Mouse (Mus musculus) adrenal gland (tissue): ENCODE results near the gene Gna15.

Experiments used
- intact Hi-C: fragments of 180-260 bp; cut with DNase I; formaldehyde crosslinking; loops from one replicate; pipeline ENCODE4 v1.15.1; 2025

The Gna15 gene

DNA sequence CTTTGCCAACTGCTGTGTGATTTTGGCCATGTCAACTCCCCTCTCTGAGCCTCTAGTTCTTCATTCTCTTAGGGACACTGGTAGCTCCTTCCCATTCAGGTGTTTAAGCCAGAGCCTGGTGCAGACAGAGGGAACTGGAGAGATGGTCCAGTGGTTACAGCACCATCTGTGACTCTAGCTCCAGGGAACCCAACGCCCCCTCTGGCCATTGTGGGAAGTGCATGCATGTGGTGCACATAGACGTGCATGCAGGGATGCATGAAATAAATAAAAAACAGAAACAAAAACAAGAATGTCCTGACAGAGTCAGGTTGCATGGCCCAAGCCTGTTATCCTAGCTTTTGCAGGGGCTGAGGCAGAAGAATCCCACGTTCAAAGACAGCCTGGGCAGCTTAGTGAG is 32.3 kb upstream of the Gna15 start:
- intact Hi-C loops = no loop called here

DNA sequence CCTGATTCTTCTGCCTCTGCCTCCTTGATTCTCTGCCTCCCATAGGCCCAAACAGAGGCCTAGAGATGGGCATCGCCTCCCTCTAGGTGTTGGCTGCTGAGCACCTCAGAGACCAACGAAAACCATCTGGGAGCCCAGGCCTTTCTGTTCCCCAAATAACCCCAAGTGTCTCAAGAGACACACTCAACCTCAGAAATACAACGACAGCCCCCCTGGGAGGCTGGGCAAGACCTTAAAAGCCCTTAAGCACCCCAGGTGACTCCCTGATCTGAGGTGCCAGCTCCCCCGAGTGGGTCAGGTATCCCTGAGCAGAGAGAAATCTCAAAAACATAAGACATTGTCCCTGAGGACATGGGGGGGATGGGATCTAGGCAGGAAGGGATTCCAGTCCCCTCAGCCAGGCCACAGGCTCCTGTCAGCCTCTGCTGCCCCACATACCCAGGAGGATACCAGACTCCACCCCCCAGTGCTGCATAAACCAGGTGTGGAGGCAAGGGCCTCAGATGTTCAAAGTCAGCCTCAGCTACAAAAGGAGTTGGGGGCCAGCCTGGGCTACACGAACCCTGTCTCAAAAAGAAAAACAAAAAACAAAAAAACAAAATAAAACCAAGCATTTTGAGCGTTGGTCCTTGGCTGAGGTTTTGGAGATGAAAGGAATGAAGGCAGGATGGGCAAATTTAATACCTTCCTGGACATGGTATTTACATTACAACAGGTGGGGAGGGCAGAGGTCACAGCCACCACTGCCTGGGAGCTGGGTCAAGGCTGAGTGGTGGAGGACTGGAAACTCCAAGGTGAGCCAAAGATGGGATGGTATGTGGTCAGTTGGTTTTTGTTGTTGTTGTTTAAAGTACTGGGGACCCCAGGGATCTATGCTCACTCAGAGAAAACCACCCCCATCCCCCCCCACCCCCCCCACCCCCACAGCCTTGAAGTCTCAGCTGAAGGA is 30.1 kb upstream of the Gna15 start:
- intact Hi-C loops = loop anchor here (5.0 kb wide), 2 partner anchors 37 to 52 kb away; partner anchors contain the start of gene S1pr4

DNA sequence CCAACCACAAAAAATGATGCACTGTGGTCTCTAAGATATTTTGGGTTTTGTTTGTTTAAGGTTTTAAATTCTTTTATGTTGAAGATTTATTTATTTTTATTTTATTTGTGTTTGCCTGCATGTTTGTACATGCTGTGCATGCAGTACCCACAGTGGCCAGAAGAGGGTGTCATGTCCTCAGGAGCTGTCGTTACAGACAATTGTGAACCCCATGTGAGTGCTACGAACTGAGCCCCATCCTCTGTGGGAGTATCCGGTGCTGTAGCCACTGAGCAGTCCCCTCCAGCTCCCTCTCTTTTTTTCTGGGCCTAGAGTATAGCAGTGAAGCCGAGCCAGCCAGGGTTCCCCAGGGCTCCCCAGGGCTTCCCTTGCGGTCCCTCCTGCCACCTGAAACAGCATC is 29.2 kb upstream of the Gna15 start:
- intact Hi-C loops = loop anchor here (5.0 kb wide), 2 partner anchors 36 to 51 kb away; partner anchors contain the start of gene S1pr4

DNA sequence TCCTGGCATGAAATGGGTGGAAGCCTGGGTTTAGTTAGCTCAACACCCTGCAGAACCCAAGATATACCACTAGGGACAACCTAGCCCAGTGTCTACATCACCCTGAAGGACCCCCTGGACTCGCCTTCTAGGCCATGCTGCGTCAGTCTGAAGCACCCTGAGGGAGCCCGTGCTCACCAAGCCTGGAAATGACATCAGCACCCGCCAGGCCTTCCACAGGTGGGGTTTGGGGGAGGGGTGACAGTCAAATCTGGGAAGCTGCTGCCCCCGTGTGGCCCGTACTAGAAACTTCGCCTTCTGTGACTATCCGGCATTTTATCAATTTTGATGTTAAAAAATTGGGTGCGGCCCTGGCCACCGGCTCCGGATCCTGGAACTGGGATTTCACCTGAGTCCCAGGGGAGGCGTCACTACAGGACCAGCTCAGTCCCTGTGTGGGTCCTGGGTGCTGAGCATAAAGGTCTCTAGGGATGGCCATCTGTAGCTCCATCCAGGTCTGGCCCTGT is 27.6 kb upstream of the Gna15 start:
- intact Hi-C loops = loop anchor here (5.0 kb wide), 2 partner anchors 34 to 49 kb away; partner anchors contain the start of gene S1pr4

DNA sequence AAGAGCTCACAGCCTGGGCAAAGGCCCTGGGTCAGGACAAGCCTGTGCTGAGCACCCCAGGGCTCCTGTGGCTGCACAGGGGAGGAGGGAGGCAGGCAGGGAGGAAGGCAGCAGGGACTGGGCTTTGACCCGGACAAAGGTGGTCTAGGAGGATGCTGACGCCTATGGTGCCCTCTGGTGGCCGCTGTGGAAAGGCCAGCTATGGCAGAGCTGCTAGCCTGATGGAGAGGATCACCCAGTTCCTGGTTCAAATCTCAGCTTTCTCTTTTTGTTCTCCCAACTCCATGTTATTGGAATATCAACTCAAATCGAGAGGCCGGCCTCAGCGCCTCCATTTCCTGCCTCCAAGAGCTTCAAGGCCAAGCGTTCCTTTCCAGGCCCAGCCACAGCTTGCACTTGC is 26.2 kb upstream of the Gna15 start:
- intact Hi-C loops = loop anchor here (5.0 kb wide), 2 partner anchors 33 to 48 kb away; partner anchors contain the start of gene S1pr4

DNA sequence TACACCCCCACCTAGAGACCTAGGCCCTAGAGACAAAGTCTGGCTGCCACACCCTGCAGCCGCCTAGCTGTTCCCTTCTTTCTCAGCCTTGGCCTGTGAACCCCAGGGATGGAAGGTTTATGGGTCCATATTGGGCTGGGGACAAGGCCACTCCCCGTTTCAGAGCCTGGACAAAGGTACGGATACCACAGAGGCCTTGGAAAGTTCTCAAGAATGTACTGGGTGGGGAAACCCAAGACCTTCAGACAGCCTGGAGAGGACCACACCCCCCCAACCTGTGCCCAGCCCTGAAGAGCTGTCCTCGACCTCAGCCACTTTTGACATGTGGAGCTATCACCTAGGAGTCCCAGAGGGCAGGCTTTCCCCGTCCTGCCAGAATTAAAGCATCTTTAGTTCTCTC is 24.9 kb upstream of the Gna15 start:
- intact Hi-C loops = no loop called here

DNA sequence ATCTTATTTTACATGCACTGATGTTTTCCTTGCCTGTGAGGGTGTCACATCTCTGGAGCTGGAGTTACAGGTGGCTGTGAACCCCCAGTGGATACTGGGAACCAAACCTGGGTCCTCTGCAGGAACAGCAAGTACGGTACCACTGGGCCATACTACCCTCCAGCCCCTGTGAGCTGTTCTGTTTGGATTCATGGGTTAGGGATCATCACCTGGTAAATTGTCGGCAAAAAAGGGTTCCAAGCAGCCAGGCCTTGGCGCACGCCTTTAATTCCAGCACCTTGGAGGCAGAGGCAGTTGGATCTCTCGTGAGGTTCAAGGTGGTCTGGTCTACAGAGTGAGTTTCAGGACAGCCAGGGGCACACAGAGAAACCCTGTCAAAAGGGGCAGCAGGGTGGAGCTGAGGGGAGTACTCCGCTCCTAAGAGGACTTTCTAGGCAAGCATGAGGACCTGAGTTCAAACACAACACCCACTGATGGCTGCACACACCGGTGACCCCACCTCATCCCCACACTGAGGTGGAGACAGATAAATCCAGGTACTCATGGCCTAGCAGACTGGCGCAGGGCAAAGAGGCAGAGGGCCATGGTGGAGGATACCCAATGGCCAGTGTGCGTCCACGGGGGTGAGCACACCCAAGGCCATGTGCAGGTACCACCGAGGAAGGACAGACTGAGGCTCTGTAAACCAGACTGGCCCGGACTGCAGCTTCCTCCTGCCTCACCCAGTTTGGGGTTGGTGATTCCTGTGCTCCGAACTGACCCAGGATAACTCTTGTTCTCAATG is 23.0 kb upstream of the Gna15 start:
- intact Hi-C loops = no loop called here

DNA sequence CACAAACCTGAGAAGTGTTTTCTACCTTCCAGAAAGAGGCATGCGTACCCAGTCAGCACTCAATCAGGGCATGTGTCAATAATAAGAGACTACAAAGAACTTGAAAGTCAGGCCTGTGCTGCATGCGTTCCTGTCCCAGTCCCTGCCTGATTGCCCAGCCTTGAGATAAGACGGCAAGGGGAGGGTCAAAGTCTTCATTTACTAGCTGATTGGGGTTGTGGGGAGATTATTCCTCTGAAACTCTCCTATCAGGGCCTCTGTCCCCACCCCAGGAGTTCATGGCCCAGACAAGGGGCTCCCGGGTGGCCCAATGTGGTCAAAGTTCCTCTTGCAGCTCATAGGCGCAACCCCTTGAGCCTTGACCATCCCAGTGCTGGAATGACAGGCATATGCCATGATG is 22.3 kb upstream of the Gna15 start:
- intact Hi-C loops = no loop called here

DNA sequence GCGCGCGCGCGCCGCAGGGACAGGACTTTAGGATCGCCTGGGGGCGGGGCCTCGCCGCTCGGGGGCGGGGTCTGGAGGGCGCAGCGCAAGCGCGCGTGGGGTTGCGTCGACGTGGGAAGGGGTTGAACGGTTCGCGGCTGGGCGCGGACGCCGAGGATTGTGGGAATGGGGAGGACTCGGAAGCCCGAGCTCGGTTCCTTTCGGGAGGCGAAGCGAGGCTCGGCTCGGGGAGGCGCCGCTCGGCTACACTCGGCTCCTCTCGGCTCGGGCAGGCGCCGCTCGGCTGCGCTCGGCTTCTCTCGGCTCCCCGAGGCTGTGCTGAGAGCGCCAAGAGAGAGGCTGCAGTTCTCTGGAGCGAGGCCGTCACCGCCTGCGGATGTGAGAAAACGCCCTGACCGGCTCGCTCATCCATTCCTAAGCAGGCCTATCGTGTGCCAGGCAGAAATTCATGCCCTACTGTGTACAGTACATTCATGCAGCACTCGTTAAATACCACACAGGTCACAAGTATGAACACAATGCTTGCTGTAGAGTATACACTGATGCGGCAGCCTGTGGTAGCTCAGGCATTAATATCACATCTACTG is 21.2 kb upstream of the Gna15 start, which contains the start of gene Gna11:
TSS of gene Gna11 (minus strand) at position 30 of the 587 bp plus-strand sequence.
- intact Hi-C loops = no loop called here

DNA sequence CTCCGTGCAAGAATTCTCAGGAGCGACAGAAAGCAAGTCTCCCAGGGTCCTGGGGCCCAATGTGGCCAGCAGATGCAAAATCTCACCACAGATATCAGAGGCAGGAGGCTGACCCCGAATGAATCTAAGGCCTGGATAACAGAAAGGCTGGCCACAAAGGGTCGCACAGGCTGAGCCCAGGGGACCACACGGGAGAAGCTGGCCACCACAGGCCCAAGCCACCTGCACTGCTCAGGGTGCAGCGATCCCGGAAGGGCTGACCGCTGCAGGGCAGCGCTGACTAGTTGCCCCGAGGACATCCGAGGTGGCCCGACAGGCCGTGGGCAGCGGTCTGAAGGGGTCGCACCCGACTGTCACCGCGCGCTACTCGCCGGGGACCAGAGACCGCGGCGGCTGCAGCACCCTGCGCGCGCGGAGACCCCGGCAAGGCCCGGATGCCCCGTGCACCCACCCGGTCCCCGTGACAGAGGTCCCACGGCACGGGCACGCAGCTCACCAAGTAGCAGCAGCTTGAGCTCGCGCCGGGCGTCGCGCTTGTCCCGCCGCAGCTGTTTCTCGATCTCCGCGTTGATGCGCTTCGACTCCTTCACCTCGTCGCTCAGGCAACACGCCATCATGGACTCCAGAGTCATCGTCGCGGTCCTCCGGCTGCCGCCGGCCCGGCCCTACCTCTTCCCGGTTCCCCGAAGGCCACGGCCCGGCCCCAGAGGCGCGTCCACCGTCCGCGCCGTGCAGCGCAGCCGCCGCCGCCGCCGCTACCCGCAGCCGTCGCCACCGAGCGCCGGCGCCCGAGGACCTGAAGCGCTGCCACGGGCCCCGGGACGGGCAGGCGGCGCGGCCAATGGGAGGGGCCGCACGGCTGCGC is 20.5 kb upstream of the Gna15 start:
- intact Hi-C loops = no loop called here

DNA sequence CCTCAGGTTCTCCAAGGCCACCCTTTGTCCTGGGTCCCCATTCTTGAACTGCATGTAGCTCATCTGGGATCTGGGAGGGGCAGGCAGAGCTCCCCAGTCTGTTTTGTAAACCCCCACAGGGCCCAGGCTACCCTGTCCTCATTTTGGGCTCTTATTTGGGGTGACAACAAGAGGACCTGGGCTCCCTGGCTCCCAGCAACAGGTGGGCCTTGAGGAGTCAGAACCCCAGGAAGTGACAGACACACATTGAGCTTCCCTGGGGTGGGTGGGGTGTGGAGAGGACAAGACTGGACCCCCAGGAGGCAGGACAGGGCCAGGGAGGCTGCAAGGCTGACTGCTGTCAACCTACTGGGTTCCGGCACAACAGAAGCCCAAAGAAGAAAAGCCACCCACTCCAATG is 19.6 kb upstream of the Gna15 start:
- intact Hi-C loops = no loop called here

DNA sequence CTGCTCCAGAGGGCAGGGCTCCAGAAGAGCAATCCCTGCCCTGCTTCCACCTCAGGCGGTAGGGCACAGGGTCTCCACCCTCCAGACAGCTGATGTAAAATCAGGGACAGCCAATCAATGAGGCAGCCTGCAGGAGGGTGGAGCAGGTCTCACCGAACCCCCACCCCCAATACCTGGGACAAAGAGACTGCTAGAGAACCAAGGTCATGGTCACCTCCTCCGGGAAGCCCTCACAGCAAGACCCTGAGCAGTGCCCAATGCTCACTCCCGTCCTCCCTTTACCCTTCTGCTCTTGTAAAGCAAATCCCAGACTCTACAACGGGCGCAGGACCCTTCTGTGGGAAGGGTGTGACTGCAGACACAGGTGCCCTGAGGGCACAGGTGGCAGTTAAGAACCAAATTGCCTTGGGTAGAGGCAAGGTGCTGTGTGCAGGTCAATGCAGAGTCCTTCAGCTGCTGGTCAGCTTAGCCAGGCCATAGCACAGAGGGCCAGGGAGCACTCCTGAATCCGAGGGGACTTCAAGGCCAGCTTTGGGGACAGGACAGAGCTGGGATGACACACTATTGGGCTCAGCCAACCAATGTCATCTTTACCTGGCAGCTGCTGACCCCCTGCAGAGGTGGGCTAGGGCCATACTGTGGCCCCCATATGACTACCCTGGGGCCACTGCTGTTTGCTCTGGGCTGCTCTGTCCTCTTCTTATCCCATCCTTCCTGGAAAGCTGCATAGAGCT is 18.9 kb upstream of the Gna15 start:
- intact Hi-C loops = no loop called here

DNA sequence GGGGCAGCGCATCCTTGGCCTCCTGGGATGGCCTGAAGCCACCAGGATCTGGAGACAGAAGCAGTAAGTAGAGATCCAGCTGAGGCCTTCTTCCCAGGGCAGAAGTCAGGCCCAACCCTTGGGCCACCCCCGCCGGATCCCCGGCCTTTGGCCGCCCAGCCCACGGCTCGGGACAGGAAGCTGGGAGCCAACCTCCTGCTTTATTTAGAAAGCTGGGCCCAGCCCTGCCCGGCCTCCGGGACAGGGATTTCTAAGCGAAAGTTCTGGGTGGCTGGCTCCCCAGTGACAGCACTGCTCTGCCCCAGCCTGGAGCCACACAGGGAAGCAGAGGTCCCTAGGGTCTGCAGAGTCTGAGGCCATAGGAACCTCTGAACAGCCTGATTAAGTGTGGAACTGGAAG is 17.8 kb upstream of the Gna15 start:
- intact Hi-C loops = no loop called here

DNA sequence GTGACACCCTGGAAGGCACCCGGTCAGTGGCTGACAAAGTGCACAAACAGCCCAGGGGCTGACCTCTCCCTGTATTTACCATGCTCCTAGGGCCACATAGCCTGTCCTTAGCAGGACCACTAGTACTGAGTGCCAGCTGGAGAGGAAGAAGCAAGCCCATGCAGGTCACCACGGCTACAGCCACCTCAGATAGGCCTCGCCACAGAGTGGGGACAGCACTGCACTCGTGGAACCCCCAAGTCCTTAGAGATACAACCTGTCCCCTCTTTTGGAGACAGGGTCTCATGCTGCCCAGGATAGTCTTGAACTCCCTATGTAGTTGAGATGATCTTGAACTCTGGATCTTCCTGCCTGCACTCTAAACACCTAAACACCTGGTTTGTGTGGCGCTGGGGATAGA is 17.3 kb upstream of the Gna15 start:
- intact Hi-C loops = no loop called here

DNA sequence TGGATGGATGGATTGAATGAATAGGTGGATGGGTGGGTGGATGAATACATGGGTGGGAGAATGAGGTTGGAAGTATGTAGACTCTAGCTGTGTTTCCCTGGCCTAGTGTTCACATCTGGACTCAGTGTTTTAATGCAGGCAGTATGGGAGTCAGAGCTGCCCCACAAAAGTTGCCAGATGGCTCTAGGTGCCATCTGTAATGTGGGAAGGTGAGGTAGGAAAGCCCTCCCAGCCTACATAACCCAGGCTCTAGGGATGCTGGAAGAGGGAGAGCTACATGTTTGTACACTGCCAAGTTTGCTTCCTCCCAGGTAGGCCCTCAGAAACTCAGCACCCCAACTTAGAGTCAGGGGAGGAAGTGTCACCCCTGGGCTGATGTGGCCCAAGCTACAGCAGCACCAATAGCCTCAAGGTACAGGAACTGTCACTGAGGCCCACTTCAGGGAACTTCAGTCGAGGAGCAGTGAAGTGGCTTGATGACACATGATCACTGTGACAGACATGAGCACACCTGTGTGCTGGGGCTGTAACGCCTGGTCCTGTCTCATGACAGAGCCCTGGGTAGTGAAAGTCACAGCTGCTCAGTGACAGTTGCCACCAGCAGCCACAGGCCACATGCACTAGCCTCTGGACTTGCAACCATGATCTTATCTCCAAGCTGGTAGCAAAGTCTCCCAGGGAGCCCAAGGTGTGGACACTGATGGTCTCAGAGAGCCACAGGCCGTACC is 14.5 kb upstream of the Gna15 start:
- intact Hi-C loops = no loop called here

DNA sequence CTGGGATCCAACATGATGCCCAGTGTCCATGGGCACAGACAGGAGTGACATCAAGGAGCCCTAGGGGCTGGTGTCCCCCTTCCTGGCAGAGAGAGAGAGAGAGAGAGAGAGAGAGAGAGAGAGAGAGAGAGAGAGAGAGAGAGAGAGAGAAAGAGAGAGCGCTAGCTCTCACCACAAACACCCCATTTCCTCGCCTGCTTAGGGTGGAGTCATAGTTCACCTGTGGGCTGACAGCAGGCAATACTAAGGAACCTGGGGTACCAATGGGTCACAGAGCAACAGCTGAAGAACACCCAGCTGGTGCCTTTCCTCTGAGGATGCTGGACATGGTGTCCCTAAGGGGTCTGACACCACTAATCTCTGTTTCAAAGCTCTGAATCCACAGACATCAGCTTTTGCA is 13.4 kb upstream of the Gna15 start:
- intact Hi-C loops = no loop called here

DNA sequence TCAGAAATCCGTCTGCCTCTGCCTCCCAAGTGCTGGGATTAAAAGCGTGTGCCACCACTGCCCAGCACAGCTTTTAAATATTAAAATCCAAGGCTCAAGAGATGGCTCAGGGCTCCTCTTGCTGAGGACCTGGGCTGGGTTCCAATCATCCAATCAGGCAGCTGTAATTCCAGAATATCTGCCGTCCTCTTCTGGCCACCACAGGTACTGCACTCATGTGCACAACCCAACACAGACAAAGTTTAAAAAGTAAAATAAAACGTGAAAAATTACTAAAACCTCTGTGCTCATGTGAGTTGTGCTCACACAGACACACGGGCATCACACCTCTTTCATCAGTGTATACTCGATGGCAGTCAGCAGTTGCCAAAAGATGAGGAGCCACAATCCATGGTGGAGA is 12.7 kb upstream of the Gna15 start:
- intact Hi-C loops = no loop called here

DNA sequence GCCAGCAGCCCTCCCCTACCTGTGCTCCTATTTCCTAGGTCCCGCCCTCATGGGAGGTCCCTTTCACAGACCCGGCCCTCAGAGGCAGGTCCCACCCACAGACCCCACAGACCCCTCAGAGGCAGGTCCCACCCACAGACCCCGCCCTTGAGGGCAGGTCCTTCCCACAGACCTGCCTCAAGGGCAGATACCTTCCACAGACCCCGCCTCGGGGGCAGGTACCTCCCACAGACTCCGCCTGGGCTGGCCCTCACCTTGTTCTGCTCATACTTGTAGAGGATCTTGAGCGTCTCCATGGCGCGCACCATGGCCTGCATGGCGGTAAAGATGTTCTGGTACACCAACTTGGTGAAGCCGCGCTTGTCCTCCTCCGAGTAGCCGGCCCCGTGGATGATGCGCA is 10.8 kb upstream of the Gna15 start:
- intact Hi-C loops = no loop called here

DNA sequence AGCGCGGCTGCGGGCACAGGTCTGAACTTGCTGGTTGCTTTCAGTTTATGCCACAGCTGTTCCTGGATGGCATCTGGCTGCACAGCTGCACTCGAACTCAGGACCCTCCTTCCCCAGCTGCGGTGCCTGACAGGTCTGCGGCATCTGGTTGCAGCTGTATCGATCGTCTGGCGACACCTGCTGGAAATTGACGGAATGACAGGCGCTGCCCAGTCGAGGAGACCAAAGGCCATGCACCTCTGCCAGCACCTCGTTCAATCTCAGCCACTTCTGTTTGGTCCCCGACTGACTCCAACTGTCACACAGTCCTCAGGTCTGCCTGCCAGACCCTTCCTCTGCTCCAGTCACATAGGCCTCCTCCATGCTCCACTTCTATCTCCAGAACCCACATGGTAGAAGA is 2.8 kb upstream of the Gna15 start:
- intact Hi-C loops = loop anchor here (2.0 kb wide), 1 partner anchor 24 kb away; no protein-coding TSS in a partner anchor
